Mouse (Mus musculus) fibroblast of lung, adult 2 months (primary cell): ENCODE results near the gene Arpp21.

Experiments
- DNase-seq: peaks from one replicate; pipeline ENCODE4 v3.0.0-alpha.2; 2011; ENCODE audit warnings: low read depth

The Arpp21 gene

GRCm38 (mm10) chr9:112235696-112236397 is at the start of gene Arpp21:
TSS of gene Arpp21 (minus strand) at chr9:112235938.
- no peak for DNase-seq

- DNase-seq = no peak
These were observed 36.8 kb upstream of the Arpp21 start for GRCm38 (mm10) chr9:112272426-112272969.

GRCm38 (mm10) chr9:112264982-112265641 is 29.4 kb upstream of the Arpp21 start:
- no peak for DNase-seq

GRCm38 (mm10) chr9:112261986-112262901 is 26.5 kb upstream of the Arpp21 start:
- DNase-seq = no peak

- no peak for DNase-seq
These were observed 25.8 kb upstream of the Arpp21 start for GRCm38 (mm10) chr9:112261556-112261955.

GRCm38 (mm10) chr9:112260696-112261095 is 25.0 kb upstream of the Arpp21 start:
- no peak for DNase-seq

GRCm38 (mm10) chr9:112258560-112258959 is 22.8 kb upstream of the Arpp21 start:
- no peak for DNase-seq

- no peak for DNase-seq
These were observed 20.2 kb upstream of the Arpp21 start for GRCm38 (mm10) chr9:112255971-112256370.

- DNase-seq = no peak
These were observed 18.0 kb upstream of the Arpp21 start for GRCm38 (mm10) chr9:112253730-112254129.

GRCm38 (mm10) chr9:112251857-112252256 is 16.1 kb upstream of the Arpp21 start:
- no peak for DNase-seq

- no peak for DNase-seq
These were observed 15.6 kb upstream of the Arpp21 start for GRCm38 (mm10) chr9:112251339-112251738.

- DNase-seq = no peak
These were observed 14.0 kb upstream of the Arpp21 start for GRCm38 (mm10) chr9:112249753-112250152.

GRCm38 (mm10) chr9:112247183-112247582 is 11.4 kb upstream of the Arpp21 start:
- no peak for DNase-seq

GRCm38 (mm10) chr9:112238168-112238567 is 2.4 kb upstream of the Arpp21 start:
- no peak for DNase-seq

- no peak for DNase-seq
These were observed 813 bp upstream of the Arpp21 start for GRCm38 (mm10) chr9:112236551-112236950.

- no peak for DNase-seq
These were observed 570 bp downstream of the Arpp21 start for GRCm38 (mm10) chr9:112235041-112235695.

GRCm38 (mm10) chr9:112234505-112235024 is 1.2 kb downstream of the Arpp21 start:
- DNase-seq = no peak

- DNase-seq = no peak
These were observed 1.8 kb downstream of the Arpp21 start for GRCm38 (mm10) chr9:112233822-112234504.

- DNase-seq = no peak
These were observed 2.4 kb downstream of the Arpp21 start for GRCm38 (mm10) chr9:112233378-112233777.

GRCm38 (mm10) chr9:112231935-112232575 is 3.7 kb downstream of the Arpp21 start:
- no peak for DNase-seq
